Mouse (Mus musculus): Measurements from ENCODE around the gene Mrgpra6. TPM values are rescaled to one million over a fixed set of nuclear protein-coding genes. Genes with fewer than 3 reads are reported as not detected.

Mrgpra6 gene
- polyA plus RNA-seq (2015; fragmentation: Nextera tagmentation; extraction: Ambion mirVana): not detected in 2 replicates

- Histone ChIP-seq H3K4me3 (ENCODE audit: low read length) (no peak within 1 kb of the TSS), H3K27me3 (replicated peaks; ENCODE audit: control insufficient read depth, insufficient read depth, low read length) (no peaks in the 10 kb centered on the region), H3K4me2 (ENCODE audit: low read length) (no peak within 1 kb of the TSS), H3K36me3 (ENCODE audit: control insufficient read depth, insufficient read depth, low read length) (no peaks in the 10 kb centered on the region), H3K9me3 (ENCODE audit: control insufficient read depth, low read length) (no peaks in the 10 kb centered on the region), H3K9ac (ENCODE audit: low read depth, low read length) (no peak within 1 kb of the TSS), H3K27ac (ENCODE audit: low read depth, low read length) (no peak within 1 kb of the TSS), H3K4me1 (ENCODE audit: control insufficient read depth, insufficient read depth, low read depth, low read length) (no peaks in the 10 kb centered on the region)
- WGBS: 75% methylated on average over 4 of the region's 4 CpGs
- no peak for ATAC-seq
Measured at GRCm38 (mm10) chr7:47204830-47205229, at the start of gene Mrgpra6. Mrgpra6 (minus strand) TSS chr7:47204920.

GRCm38 (mm10) chr7:47252770-47253169, 48.0 kb upstream of the Mrgpra6 start, which contains the start of gene Mrgpra9:
Mrgpra9 (minus strand) TSS chr7:47252848.
- Histone ChIP-seq H3K9ac (ENCODE audit: low read depth, low read length) (no peak within 1 kb of the TSS), H3K4me3 (ENCODE audit: low read length) (no peak within 1 kb of the TSS), H3K9me3 (ENCODE audit: control insufficient read depth, low read length) (no peaks in the 10 kb centered on the region), H3K4me2 (ENCODE audit: low read length) (no peak within 1 kb of the TSS), H3K27me3 (replicated peaks; ENCODE audit: control insufficient read depth, insufficient read depth, low read length) (no peaks in the 10 kb centered on the region), H3K27ac (ENCODE audit: low read depth, low read length) (no peak within 1 kb of the TSS), H3K36me3 (ENCODE audit: control insufficient read depth, insufficient read depth, low read length) (no peaks in the 10 kb centered on the region), H3K4me1 (ENCODE audit: control insufficient read depth, insufficient read depth, low read depth, low read length) (no peaks in the 10 kb centered on the region)
- ATAC-seq: no peak
- WGBS: 81% methylated on average over 1 of the region's 1 CpGs

- Histone ChIP-seq H3K4me2 (ENCODE audit: low read length) (no peak overlapping the region), H3K4me1 (ENCODE audit: control insufficient read depth, insufficient read depth, low read depth, low read length) (no peaks in the 10 kb centered on the region), H3K9me3 (ENCODE audit: control insufficient read depth, low read length) (no peaks in the 10 kb centered on the region), H3K36me3 (ENCODE audit: control insufficient read depth, insufficient read depth, low read length) (no peaks in the 10 kb centered on the region), H3K27ac (ENCODE audit: low read depth, low read length) (no peak overlapping the region), H3K4me3 (ENCODE audit: low read length) (no peak overlapping the region), H3K9ac (ENCODE audit: low read depth, low read length) (no peak overlapping the region), H3K27me3 (replicated peaks; ENCODE audit: control insufficient read depth, insufficient read depth, low read length) (no peaks in the 10 kb centered on the region)
- ATAC-seq: no peak
- 60% methylated on average over 3 of the region's 3 CpGs for WGBS
Measured at GRCm38 (mm10) chr7:47244658-47245057, 39.9 kb upstream of the Mrgpra6 start.

- no peak for ATAC-seq
- H3K27ac ChIP-seq (ENCODE audit: low read depth, low read length): no peak overlapping the region
- no peaks in the 10 kb centered on the region for H3K4me1 ChIP-seq (ENCODE audit: control insufficient read depth, insufficient read depth, low read depth, low read length)
- no peaks in the 10 kb centered on the region for H3K27me3 ChIP-seq (replicated peaks; ENCODE audit: control insufficient read depth, insufficient read depth, low read length)
- 52% methylated on average over 1 of the region's 1 CpGs for WGBS
- H3K4me2 ChIP-seq (ENCODE audit: low read length): no peak overlapping the region
- H3K9ac ChIP-seq (ENCODE audit: low read depth, low read length): no peak overlapping the region
- H3K4me3 ChIP-seq (ENCODE audit: low read length): no peak overlapping the region
- no peaks in the 10 kb centered on the region for H3K9me3 ChIP-seq (ENCODE audit: control insufficient read depth, low read length)
- no peaks in the 10 kb centered on the region for H3K36me3 ChIP-seq (ENCODE audit: control insufficient read depth, insufficient read depth, low read length)
Measured at GRCm38 (mm10) chr7:47195271-47195670, 9.4 kb downstream of the Mrgpra6 start.

- no peak for ATAC-seq
- Histone ChIP-seq H3K4me2 (ENCODE audit: low read length) (no peak overlapping the region), H3K27ac (ENCODE audit: low read depth, low read length) (no peak overlapping the region), H3K9me3 (ENCODE audit: control insufficient read depth, low read length) (no peaks in the 10 kb centered on the region), H3K36me3 (ENCODE audit: control insufficient read depth, insufficient read depth, low read length) (no peaks in the 10 kb centered on the region), H3K4me3 (ENCODE audit: low read length) (no peak overlapping the region), H3K27me3 (replicated peaks; ENCODE audit: control insufficient read depth, insufficient read depth, low read length) (no peaks in the 10 kb centered on the region), H3K9ac (ENCODE audit: low read depth, low read length) (no peak overlapping the region), H3K4me1 (ENCODE audit: control insufficient read depth, insufficient read depth, low read depth, low read length) (no peaks in the 10 kb centered on the region)
- 82% methylated on average over 5 of the region's 5 CpGs for whole genome bisulfite sequencing
Measured at GRCm38 (mm10) chr7:47170814-47171213, 33.9 kb downstream of the Mrgpra6 start.

GRCm38 (mm10) chr7:47165028-47165427, 39.7 kb downstream of the Mrgpra6 start:
- no peak overlapping the region for H3K9ac ChIP-seq (ENCODE audit: low read depth, low read length)
- H3K27ac ChIP-seq (ENCODE audit: low read depth, low read length): no peak overlapping the region
- no peaks in the 10 kb centered on the region for H3K36me3 ChIP-seq (ENCODE audit: control insufficient read depth, insufficient read depth, low read length)
- 74% methylated on average over 4 of the region's 4 CpGs for WGBS
- H3K27me3 ChIP-seq (replicated peaks; ENCODE audit: control insufficient read depth, insufficient read depth, low read length): no peaks in the 10 kb centered on the region
- ATAC-seq: no peak
- H3K4me3 ChIP-seq (ENCODE audit: low read length): no peak overlapping the region
- H3K4me1 ChIP-seq (ENCODE audit: control insufficient read depth, insufficient read depth, low read depth, low read length): no peaks in the 10 kb centered on the region
- H3K9me3 ChIP-seq (ENCODE audit: control insufficient read depth, low read length): peaks cover 3% of the 10 kb centered on the region
- H3K4me2 ChIP-seq (ENCODE audit: low read length): no peak overlapping the region

- no peak overlapping the region for H3K27ac ChIP-seq (ENCODE audit: low read depth, low read length)
- no peaks in the 10 kb centered on the region for H3K36me3 ChIP-seq (ENCODE audit: control insufficient read depth, insufficient read depth, low read length)
- no peak for ATAC-seq
- H3K4me1 ChIP-seq (ENCODE audit: control insufficient read depth, insufficient read depth, low read depth, low read length): no peaks in the 10 kb centered on the region
- peaks cover 3% of the 10 kb centered on the region for H3K9me3 ChIP-seq (ENCODE audit: control insufficient read depth, low read length)
- WGBS: 85% methylated on average over 4 of the region's 4 CpGs
- H3K9ac ChIP-seq (ENCODE audit: low read depth, low read length): no peak overlapping the region
- no peak overlapping the region for H3K4me3 ChIP-seq (ENCODE audit: low read length)
- no peaks in the 10 kb centered on the region for H3K27me3 ChIP-seq (replicated peaks; ENCODE audit: control insufficient read depth, insufficient read depth, low read length)
- H3K4me2 ChIP-seq (ENCODE audit: low read length): no peak overlapping the region
Measured at GRCm38 (mm10) chr7:47163203-47163602, 41.5 kb downstream of the Mrgpra6 start.

- peaks cover 3% of the 10 kb centered on the region for H3K9me3 ChIP-seq (ENCODE audit: control insufficient read depth, low read length)
- WGBS: 53% methylated on average over 2 of the region's 2 CpGs
- no peaks in the 10 kb centered on the region for H3K36me3 ChIP-seq (ENCODE audit: control insufficient read depth, insufficient read depth, low read length)
- H3K4me1 ChIP-seq (ENCODE audit: control insufficient read depth, insufficient read depth, low read depth, low read length): no peaks in the 10 kb centered on the region
- no peak overlapping the region for H3K4me2 ChIP-seq (ENCODE audit: low read length)
- no peaks in the 10 kb centered on the region for H3K27me3 ChIP-seq (replicated peaks; ENCODE audit: control insufficient read depth, insufficient read depth, low read length)
- H3K9ac ChIP-seq (ENCODE audit: low read depth, low read length): no peak overlapping the region
- no peak overlapping the region for H3K4me3 ChIP-seq (ENCODE audit: low read length)
- H3K27ac ChIP-seq (ENCODE audit: low read depth, low read length): no peak overlapping the region
- ATAC-seq: no peak
Measured at GRCm38 (mm10) chr7:47158451-47158850, 46.3 kb downstream of the Mrgpra6 start.

- Histone ChIP-seq H3K36me3 (ENCODE audit: control insufficient read depth, insufficient read depth, low read length) (no peaks in the 10 kb centered on the region), H3K27ac (ENCODE audit: low read depth, low read length) (no peak overlapping the region), H3K4me2 (ENCODE audit: low read length) (no peak overlapping the region), H3K4me1 (ENCODE audit: control insufficient read depth, insufficient read depth, low read depth, low read length) (no peaks in the 10 kb centered on the region), H3K9me3 (ENCODE audit: control insufficient read depth, low read length) (peaks cover 3% of the 10 kb centered on the region), H3K27me3 (replicated peaks; ENCODE audit: control insufficient read depth, insufficient read depth, low read length) (no peaks in the 10 kb centered on the region), H3K9ac (ENCODE audit: low read depth, low read length) (no peak overlapping the region), H3K4me3 (ENCODE audit: low read length) (no peak overlapping the region)
- 77% methylated on average over 9 of the region's 9 CpGs for WGBS
- ATAC-seq: no peak
Measured at GRCm38 (mm10) chr7:47157743-47158142, 47.0 kb downstream of the Mrgpra6 start.

GRCm38 (mm10) chr7:47155849-47156248, 48.9 kb downstream of the Mrgpra6 start:
- Histone ChIP-seq H3K36me3 (ENCODE audit: control insufficient read depth, insufficient read depth, low read length) (no peaks in the 10 kb centered on the region), H3K27ac (ENCODE audit: low read depth, low read length) (no peak overlapping the region), H3K4me3 (ENCODE audit: low read length) (no peak overlapping the region), H3K4me1 (ENCODE audit: control insufficient read depth, insufficient read depth, low read depth, low read length) (no peaks in the 10 kb centered on the region), H3K9me3 (ENCODE audit: control insufficient read depth, low read length) (peaks cover 3% of the 10 kb centered on the region), H3K9ac (ENCODE audit: low read depth, low read length) (no peak overlapping the region), H3K4me2 (ENCODE audit: low read length) (no peak overlapping the region), H3K27me3 (replicated peaks; ENCODE audit: control insufficient read depth, insufficient read depth, low read length) (no peaks in the 10 kb centered on the region)
- no peak for ATAC-seq
- 93% methylated on average over 2 of the region's 2 CpGs for WGBS
